Mouse (Mus musculus): ENCODE measurements around the gene Ptms. TPM values are rescaled to one million over a fixed set of nuclear protein-coding genes. Genes with fewer than 3 reads are reported as not detected.

The Ptms gene
- polyA plus RNA-seq (2015; fragmentation: Nextera tagmentation; extraction: Ambion mirVana) = 454 and 458 TPM in 2 replicates

- Histone ChIP-seq H3K4me1 (peaks cover 55% of the 10 kb centered on the region), H3K9ac (peak within 1 kb of the TSS; percentile 34), H3K4me3 (peak within 1 kb of the TSS; percentile 95), H3K27me3 (no peaks in the 10 kb centered on the region), H3K4me2 (peak within 1 kb of the TSS; percentile 86), H3K9me3 (no peaks in the 10 kb centered on the region), H3K27ac (peak within 1 kb of the TSS; percentile 100), H3K36me3 (0 out of 2 replicates have a peak, but pooled peaks cover 3% of the 10 kb centered on the region)
- WGBS = under 1% methylated on average over 13 of the region's 13 CpGs
- peak; percentile 85 for ATAC-seq (ENCODE audit: borderline replicate concordance, extremely low read depth, low FRiP score, low TSS enrichment)
These were observed at the start of gene Ptms for GRCm38 (mm10) chr6:124919695-124920317. Gene Ptms, minus strand, starts transcription at chr6:124920103.

- no peaks in the 10 kb centered on the region for H3K9me3 ChIP-seq
- H3K4me1 ChIP-seq = peaks cover 17% of the 10 kb centered on the region
- H3K4me3 ChIP-seq = no peak overlapping the region
- H3K9ac ChIP-seq = no peak overlapping the region
- 63% methylated on average over 4 of the region's 4 CpGs for WGBS
- no peak overlapping the region for H3K4me2 ChIP-seq
- ATAC-seq (ENCODE audit: borderline replicate concordance, extremely low read depth, low FRiP score, low TSS enrichment) = no peak
- H3K36me3 ChIP-seq = peaks cover 11% of the 10 kb centered on the region; the same call in 1 of the 2 replicates
- no peak overlapping the region for H3K27ac ChIP-seq
- no peaks in the 10 kb centered on the region for H3K27me3 ChIP-seq
These were observed 47.9 kb upstream of the Ptms start for GRCm38 (mm10) chr6:124967766-124968165.

DNA sequence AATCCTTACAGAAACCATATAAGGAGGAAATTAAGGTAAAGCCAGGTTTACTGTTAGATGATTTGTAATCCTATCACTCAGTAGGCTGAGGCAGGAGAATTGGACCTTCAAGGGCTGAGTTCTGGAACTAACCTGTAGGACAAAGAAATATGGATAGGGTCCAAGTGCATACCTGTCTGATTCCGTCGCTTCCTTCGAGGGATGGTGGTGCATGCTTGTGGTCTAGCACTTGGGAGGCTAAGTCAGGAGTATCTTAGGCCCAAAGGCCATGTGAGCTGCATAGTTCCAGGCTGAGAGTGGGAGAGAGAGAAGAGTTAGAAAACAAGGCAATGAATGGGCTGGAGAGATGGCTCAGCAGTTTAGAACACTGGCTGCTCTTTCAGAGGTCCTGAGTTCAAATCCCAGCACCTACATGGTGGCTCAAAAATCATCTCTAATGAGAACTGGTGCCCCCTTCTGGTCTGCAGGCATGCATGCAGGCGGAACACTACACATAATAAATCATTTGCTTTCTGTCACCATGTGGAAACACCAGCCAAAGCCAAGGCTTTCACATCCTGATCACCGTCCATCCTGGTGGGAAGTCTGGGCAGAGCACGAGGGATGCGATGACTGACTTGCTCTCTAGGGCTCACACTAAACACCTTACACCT is 46.7 kb upstream of the Ptms start:
- H3K27ac ChIP-seq = no peak overlapping the region
- peaks cover 17% of the 10 kb centered on the region for H3K4me1 ChIP-seq
- H3K9me3 ChIP-seq = no peaks in the 10 kb centered on the region
- no peaks in the 10 kb centered on the region for H3K27me3 ChIP-seq
- ATAC-seq (ENCODE audit: borderline replicate concordance, extremely low read depth, low FRiP score, low TSS enrichment) = no peak
- H3K9ac ChIP-seq = no peak overlapping the region
- H3K4me3 ChIP-seq = peak overlapping the region; percentile 63
- H3K4me2 ChIP-seq = peak overlapping the region; percentile 96
- peaks cover 22% of the 10 kb centered on the region for H3K36me3 ChIP-seq
- 92% methylated on average over 7 of the region's 7 CpGs for WGBS

- H3K9me3 ChIP-seq = no peaks in the 10 kb centered on the region
- H3K4me1 ChIP-seq = peaks cover 17% of the 10 kb centered on the region
- ATAC-seq (ENCODE audit: borderline replicate concordance, extremely low read depth, low FRiP score, low TSS enrichment) = no peak
- H3K27me3 ChIP-seq = no peaks in the 10 kb centered on the region
- H3K27ac ChIP-seq = peak overlapping the region; percentile 90
- H3K9ac ChIP-seq = peak overlapping the region; percentile 80
- 9% methylated on average over 15 of the region's 15 CpGs for WGBS
- H3K4me2 ChIP-seq = peak overlapping the region; percentile 96
- peak overlapping the region; percentile 63 for H3K4me3 ChIP-seq
- H3K36me3 ChIP-seq = peaks cover 28% of the 10 kb centered on the region
These were observed 45.8 kb upstream of the Ptms start for GRCm38 (mm10) chr6:124965747-124966146.

GRCm38 (mm10) chr6:124965088-124965719 is 45.3 kb upstream of the Ptms start, which contains the start of gene Cops7a:
Gene Cops7a, minus strand, starts transcription at chr6:124965538.
- peaks cover 17% of the 10 kb centered on the region for H3K4me1 ChIP-seq
- peaks cover 33% of the 10 kb centered on the region for H3K36me3 ChIP-seq
- peak within 1 kb of the TSS; percentile 90 for H3K27ac ChIP-seq
- no peaks in the 10 kb centered on the region for H3K9me3 ChIP-seq
- peak within 1 kb of the TSS; percentile 63 for H3K4me3 ChIP-seq
- peak within 1 kb of the TSS; percentile 96 for H3K4me2 ChIP-seq
- H3K9ac ChIP-seq = peak within 1 kb of the TSS; percentile 80
- WGBS = under 1% methylated on average over 67 of the region's 68 CpGs
- ATAC-seq (ENCODE audit: borderline replicate concordance, extremely low read depth, low FRiP score, low TSS enrichment) = peak; percentile 95
- no peaks in the 10 kb centered on the region for H3K27me3 ChIP-seq

GRCm38 (mm10) chr6:124964638-124965037 is 44.7 kb upstream of the Ptms start:
- Histone ChIP-seq H3K36me3 (peaks cover 38% of the 10 kb centered on the region), H3K4me1 (peaks cover 17% of the 10 kb centered on the region), H3K4me2 (peak overlapping the region; percentile 96), H3K4me3 (peak overlapping the region; percentile 63), H3K27ac (peak overlapping the region; percentile 90), H3K27me3 (no peaks in the 10 kb centered on the region), H3K9ac (peak overlapping the region; percentile 80), H3K9me3 (no peaks in the 10 kb centered on the region)
- ATAC-seq (ENCODE audit: borderline replicate concordance, extremely low read depth, low FRiP score, low TSS enrichment) = 0 out of 2 replicates have a peak, but pooled peaks have one; percentile 13
- 20% methylated on average over 15 of the region's 16 CpGs for WGBS

DNA sequence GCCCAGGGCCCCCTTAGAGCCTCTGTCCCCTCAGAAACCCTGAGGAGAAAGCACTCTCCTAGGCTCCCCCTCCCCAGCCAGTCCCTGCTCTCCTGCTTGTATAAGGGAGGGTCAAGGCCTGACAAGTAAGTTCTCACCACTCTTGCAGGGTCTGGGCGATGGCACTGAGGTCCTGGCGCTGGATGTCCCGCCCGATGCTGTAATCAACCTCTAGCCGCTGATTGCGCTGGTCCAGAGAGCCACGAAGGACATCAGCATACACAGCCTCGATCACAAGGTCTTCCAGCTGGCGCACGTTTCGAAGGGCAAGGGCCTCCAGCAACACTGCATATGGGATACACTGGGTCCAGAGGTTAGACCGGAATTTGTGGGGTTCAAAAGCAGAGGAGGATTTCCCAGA is 41.1 kb upstream of the Ptms start:
- WGBS = 92% methylated on average over 12 of the region's 12 CpGs
- Histone ChIP-seq H3K27ac (no peak overlapping the region), H3K9me3 (no peaks in the 10 kb centered on the region), H3K36me3 (peaks cover 59% of the 10 kb centered on the region), H3K4me2 (no peak overlapping the region), H3K4me3 (no peak overlapping the region), H3K4me1 (peaks cover 11% of the 10 kb centered on the region), H3K9ac (no peak overlapping the region), H3K27me3 (no peaks in the 10 kb centered on the region)
- no peak for ATAC-seq (ENCODE audit: borderline replicate concordance, extremely low read depth, low FRiP score, low TSS enrichment)

DNA sequence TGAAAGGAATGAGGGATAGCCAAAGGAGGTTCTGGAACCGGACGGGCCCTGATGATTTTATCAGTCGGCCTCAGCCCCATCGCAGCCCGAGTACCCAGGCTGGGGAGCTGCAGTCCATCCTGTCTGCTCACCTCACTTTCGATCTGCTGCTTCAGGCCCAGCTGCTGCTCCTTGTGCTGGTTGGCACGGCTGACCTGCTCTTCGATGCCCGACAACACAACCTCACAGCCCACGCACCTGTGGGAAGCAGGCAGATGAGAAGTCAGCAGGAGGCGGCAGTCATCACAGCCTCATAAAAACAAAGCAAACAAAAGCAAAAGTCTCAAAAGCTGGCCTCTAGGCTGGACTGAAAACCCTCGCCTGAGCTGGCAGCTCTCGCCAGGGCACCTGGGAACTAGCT is 40.1 kb upstream of the Ptms start:
- H3K9ac ChIP-seq = no peak overlapping the region
- H3K9me3 ChIP-seq = no peaks in the 10 kb centered on the region
- H3K36me3 ChIP-seq = peaks cover 59% of the 10 kb centered on the region
- no peak overlapping the region for H3K27ac ChIP-seq
- no peak overlapping the region for H3K4me3 ChIP-seq
- 90% methylated on average over 13 of the region's 13 CpGs for WGBS
- H3K4me2 ChIP-seq = no peak overlapping the region
- H3K27me3 ChIP-seq = no peaks in the 10 kb centered on the region
- peaks cover 10% of the 10 kb centered on the region for H3K4me1 ChIP-seq
- ATAC-seq (ENCODE audit: borderline replicate concordance, extremely low read depth, low FRiP score, low TSS enrichment) = no peak

DNA sequence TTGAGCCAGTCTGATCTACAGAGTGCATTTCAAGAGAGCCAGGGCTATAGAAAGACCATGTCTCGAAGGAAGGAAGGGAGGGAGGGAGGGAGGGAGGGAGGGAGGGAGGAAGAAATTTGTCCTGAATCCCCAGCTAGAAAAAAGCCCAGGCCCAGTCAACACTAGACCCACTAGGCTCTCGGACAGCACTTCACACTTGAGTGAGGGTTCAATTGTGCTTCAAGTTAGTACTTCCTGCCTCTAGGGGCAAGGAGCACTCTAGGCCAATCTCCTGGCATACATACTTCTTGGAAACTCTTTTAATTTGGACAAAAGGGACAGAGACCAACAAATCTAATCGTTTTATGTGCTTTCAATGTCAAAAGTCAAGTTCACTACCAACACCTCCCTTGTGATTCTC is 38.2 kb upstream of the Ptms start:
- WGBS = 64% methylated on average over 3 of the region's 3 CpGs
- Histone ChIP-seq H3K4me1 (no peaks in the 10 kb centered on the region), H3K27me3 (no peaks in the 10 kb centered on the region), H3K4me3 (no peak overlapping the region), H3K36me3 (peaks cover 57% of the 10 kb centered on the region), H3K9ac (no peak overlapping the region), H3K4me2 (no peak overlapping the region), H3K9me3 (no peaks in the 10 kb centered on the region), H3K27ac (no peak overlapping the region)
- no peak for ATAC-seq (ENCODE audit: borderline replicate concordance, extremely low read depth, low FRiP score, low TSS enrichment)

- no peaks in the 10 kb centered on the region for H3K9me3 ChIP-seq
- no peak overlapping the region for H3K4me3 ChIP-seq
- WGBS = 90% methylated on average over 4 of the region's 4 CpGs
- no peaks in the 10 kb centered on the region for H3K27me3 ChIP-seq
- H3K4me2 ChIP-seq = no peak overlapping the region
- no peak overlapping the region for H3K27ac ChIP-seq
- peaks cover 33% of the 10 kb centered on the region for H3K36me3 ChIP-seq
- no peak overlapping the region for H3K9ac ChIP-seq
- no peaks in the 10 kb centered on the region for H3K4me1 ChIP-seq
- no peak for ATAC-seq (ENCODE audit: borderline replicate concordance, extremely low read depth, low FRiP score, low TSS enrichment)
These were observed 35.3 kb upstream of the Ptms start for GRCm38 (mm10) chr6:124955212-124955611.

- Histone ChIP-seq H3K27ac (no peak overlapping the region), H3K36me3 (peaks cover 22% of the 10 kb centered on the region), H3K9ac (no peak overlapping the region), H3K4me1 (no peaks in the 10 kb centered on the region), H3K27me3 (no peaks in the 10 kb centered on the region), H3K4me3 (no peak overlapping the region), H3K9me3 (no peaks in the 10 kb centered on the region), H3K4me2 (no peak overlapping the region)
- no peak for ATAC-seq (ENCODE audit: borderline replicate concordance, extremely low read depth, low FRiP score, low TSS enrichment)
- 91% methylated on average over 2 of the region's 2 CpGs for WGBS
These were observed 34.2 kb upstream of the Ptms start for GRCm38 (mm10) chr6:124953991-124954715.
